Comparison of ENCODE assay signal across 20 mouse cellular contexts in the genomic region with DNA sequence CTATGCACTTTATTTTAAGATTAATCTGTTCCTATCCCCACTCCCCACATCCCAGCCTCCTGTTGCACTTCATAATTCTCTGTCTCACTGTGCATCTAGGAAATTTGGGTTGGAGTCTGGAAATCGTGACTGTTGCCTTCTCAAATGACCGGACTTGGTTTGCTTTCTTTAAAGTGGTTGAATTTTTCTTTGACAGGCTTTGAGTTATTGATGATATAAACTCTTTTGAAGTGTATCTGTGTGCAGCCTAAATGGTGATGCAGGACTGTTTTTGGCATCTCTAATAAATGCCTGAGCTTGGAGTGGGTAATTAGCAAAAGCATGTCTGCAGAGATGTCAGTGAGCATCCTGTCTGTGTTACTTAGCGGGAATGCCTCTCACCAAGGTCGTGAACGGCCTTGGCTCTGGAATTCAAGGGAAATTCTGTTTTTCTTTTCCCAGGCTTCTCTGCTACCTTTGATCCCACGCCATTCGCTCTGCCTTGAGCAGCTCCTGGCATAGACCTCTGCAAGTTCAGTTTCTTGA.
A peak's percentile ranks its signal among the peaks of the same experiment; 100 is the strongest.
DNase-seq lines count a peak whose midpoint lies in the region; ATAC-seq and TF ChIP-seq lines count a peak whose summit lies in the region.
"Had no signal": no experiment of that assay in that cellular context is flagged by ENCODE, and none has a peak within 500 bp of the region (broad histone marks: within the 10 kb centered on the region; RNA-seq: fewer than 3 reads in every experiment).

No protein-coding gene starts in this region.

- 31% methylated on average over 7 of the region's 7 CpGs for whole genome bisulfite sequencing in kidney, embryonic 14.5 days

- H3K27me3 ChIP-seq in kidney, embryonic 14.5 days (ENCODE audit: control insufficient read depth, insufficient read depth, low read length): no peaks in the 10 kb centered on the region
- H3K27me3 ChIP-seq: CH12.LX; forebrain, embryonic 13.5 days; liver, embryonic 13.5 days; midbrain, embryonic 12.5 days; neural tube, embryonic 12.5 days had no signal

- ATAC-seq in kidney, embryonic 14.5 days (ENCODE audit: low FRiP score, low TSS enrichment): no peak
- ATAC-seq: forebrain, embryonic 13.5 days; hindbrain, embryonic 16.5 days had no signal

- DNase-seq in adrenal gland, postnatal 10 days: peak; percentile 9
- DNase-seq in adrenal gland, adult 18-20 months (ENCODE audit: low spot score in 2 of 2): no peak
- DNase-seq in kidney, postnatal 14 days: peak; percentile 10
- DNase-seq in Muller cell, postnatal 12 days (ENCODE audit: inconsistent ontology term): peak; percentile 47
- no peak for DNase-seq in gastrocnemius, adult 18-20 months (ENCODE audit: low spot score)
- DNase-seq in right cerebral cortex, adult 2 months (ENCODE audit: low spot score in 2 of 2): no peak
- DNase-seq: cerebellum, adult 9-11 months; gastrocnemius, postnatal 25 days; kidney, adult 18-20 months; liver, embryonic 13.5 days; thymus, adult 2 months had no signal

- H3K4me1 ChIP-seq in kidney, embryonic 14.5 days (ENCODE audit: control insufficient read depth, insufficient read depth, low read length): no peaks in the 10 kb centered on the region
- no peaks in the 10 kb centered on the region for H3K4me1 ChIP-seq in embryonic fibroblast, embryonic 13.5 days (ENCODE audit: control insufficient read depth, insufficient read depth, low read length)
- H3K4me1 ChIP-seq: forebrain, embryonic 13.5 days; liver, embryonic 13.5 days; midbrain, embryonic 12.5 days; neural tube, embryonic 12.5 days had no signal

- no peak overlapping the region for H3K9ac ChIP-seq in kidney, embryonic 14.5 days (ENCODE audit: low read depth, low read length)
- H3K9ac ChIP-seq: forebrain, embryonic 13.5 days; liver, embryonic 13.5 days; midbrain, embryonic 12.5 days; neural tube, embryonic 12.5 days had no signal

- H3K9me3 ChIP-seq in kidney, embryonic 14.5 days (ENCODE audit: control insufficient read depth, low read length): no peaks in the 10 kb centered on the region
- H3K9me3 ChIP-seq: embryonic facial prominence, embryonic 10.5 days; forebrain, embryonic 13.5 days; liver, embryonic 13.5 days; midbrain, embryonic 12.5 days; neural tube, embryonic 12.5 days had no signal

- H3K4me3 ChIP-seq in kidney, embryonic 14.5 days (ENCODE audit: low read length): no peak overlapping the region
- no peak overlapping the region for H3K4me3 ChIP-seq in embryonic fibroblast, embryonic 13.5 days (ENCODE audit: insufficient read depth, low read length)
- H3K4me3 ChIP-seq: embryonic facial prominence, embryonic 10.5 days; forebrain, embryonic 13.5 days; layer of hippocampus, adult 2 months; liver, embryonic 13.5 days; midbrain, embryonic 12.5 days; neural tube, embryonic 12.5 days had no signal

- no peaks in the 10 kb centered on the region for H3K36me3 ChIP-seq in kidney, embryonic 14.5 days (ENCODE audit: control insufficient read depth, insufficient read depth, low read length)
- H3K36me3 ChIP-seq: embryonic facial prominence, embryonic 10.5 days; liver, embryonic 13.5 days; midbrain, embryonic 12.5 days; neural tube, embryonic 12.5 days had no signal

- no peak overlapping the region for H3K27ac ChIP-seq in kidney, embryonic 14.5 days (ENCODE audit: low read depth, low read length)
- peak overlapping the region; percentile 38; the same call in 1 of the 2 replicates for H3K27ac ChIP-seq in embryonic fibroblast, embryonic 13.5 days (ENCODE audit: insufficient read depth, low read length)
- H3K27ac ChIP-seq: embryonic facial prominence, embryonic 10.5 days; forebrain, embryonic 13.5 days; layer of hippocampus, adult 2 months; liver, embryonic 13.5 days; midbrain, embryonic 12.5 days; neural tube, embryonic 12.5 days had no signal

- no peak for TF ChIP-seq POLR2A in embryonic fibroblast, embryonic 13.5 days (IDR thresholded peaks at IDR 0.05; ENCODE audit: low read depth, low read length)

- TF ChIP-seq CTCF in embryonic fibroblast, embryonic 13.5 days (IDR thresholded peaks at IDR 0.05; ENCODE audit: borderline replicate concordance, insufficient read depth, low read length): no peak

- no peak overlapping the region for H3K4me2 ChIP-seq in kidney, embryonic 14.5 days (replicated peaks; ENCODE audit: low read depth, low read length)
- H3K4me2 ChIP-seq: forebrain, embryonic 13.5 days; liver, embryonic 13.5 days; midbrain, embryonic 12.5 days; neural tube, embryonic 12.5 days had no signal

Comparison
In these comparisons a context has a peak if more than half of its experiments do, and no peak if none do; other contexts are left out.
1. DNase-seq: peak in adrenal gland, postnatal 10 days (single experiment), kidney, postnatal 14 days (single experiment) and Muller cell, postnatal 12 days (single experiment); none in adrenal gland, adult 18-20 months (0 of 2), gastrocnemius, adult 18-20 months (single experiment) and right cerebral cortex, adult 2 months (0 of 2).